Mouse (Mus musculus) cerebellum, postnatal 14 days (tissue): ENCODE measurements around the gene Kiss1r.

Source experiments
- DNase-seq, 2 experiments: peaks; one replicate each; pipeline ENCODE4 v3.0.0; 2021; ENCODE audit warnings: mixed read lengths in 2 of 2

Gene Kiss1r

GRCm38 (mm10) chr10:79940749-79941148 lies 24.0 kb downstream of the Kiss1r start:
- no peak for DNase-seq

- DNase-seq: no peak
Observed at GRCm38 (mm10) chr10:79942988-79943387, 26.2 kb downstream of the Kiss1r start.

DNA sequence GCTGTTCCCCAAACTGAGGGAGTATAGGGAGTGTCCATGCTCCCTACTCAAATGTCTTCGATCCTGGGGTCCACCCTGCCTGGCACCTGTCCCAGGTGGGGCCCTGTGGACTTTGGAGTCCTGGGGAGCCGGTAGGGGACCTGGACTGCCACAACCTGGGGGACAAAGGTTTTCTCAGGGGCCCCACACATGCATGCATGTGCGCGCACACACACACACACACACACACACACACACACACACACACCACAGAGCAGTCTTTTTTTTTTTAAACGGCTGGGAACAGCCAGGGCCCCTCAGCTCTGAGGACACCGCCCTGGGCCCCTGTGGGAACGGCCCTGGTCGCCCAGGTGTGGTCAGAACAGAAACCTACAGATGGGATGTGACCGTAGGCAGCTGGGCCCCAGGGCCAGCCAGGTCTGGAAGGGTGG lies 26.7 kb downstream of the Kiss1r start:
- no peak for DNase-seq

DNA sequence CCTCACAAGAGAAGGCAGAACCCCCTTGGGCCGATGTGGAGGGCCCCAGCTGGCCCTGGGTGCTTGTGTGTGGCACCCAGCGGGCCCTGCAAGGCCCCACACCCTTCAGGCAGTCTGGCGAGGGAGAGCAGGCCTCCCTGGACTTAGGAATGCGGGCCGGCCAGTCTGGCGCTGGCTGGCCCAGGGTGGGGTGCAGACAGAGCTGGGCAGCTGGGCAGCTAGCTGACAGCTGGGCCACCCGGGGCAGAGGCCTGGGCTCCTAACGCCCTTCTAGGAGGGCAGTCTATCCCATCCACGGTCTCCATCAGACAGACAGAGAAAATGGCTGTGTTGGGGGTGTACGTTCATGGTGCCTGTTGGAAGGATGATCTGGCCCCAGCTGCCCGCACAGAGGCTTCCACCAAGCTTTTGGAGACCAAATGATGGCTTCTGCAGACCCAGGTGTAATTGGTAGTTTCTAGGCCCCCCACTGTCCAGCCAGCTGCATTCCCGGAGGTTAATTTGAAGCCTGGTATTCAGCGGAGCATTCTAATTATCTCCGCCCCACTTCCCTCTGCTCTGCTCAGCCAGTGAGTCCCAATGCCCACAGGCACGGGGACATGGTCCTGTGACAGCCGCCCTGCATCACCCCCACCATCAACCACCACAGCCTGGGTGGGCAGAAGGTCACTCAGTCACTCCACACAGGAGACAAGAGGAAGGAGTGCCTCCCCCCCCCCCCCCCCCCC lies 28.9 kb downstream of the Kiss1r start:
- peak in 1 of 2 experiments; percentile 51 for DNase-seq

DNA sequence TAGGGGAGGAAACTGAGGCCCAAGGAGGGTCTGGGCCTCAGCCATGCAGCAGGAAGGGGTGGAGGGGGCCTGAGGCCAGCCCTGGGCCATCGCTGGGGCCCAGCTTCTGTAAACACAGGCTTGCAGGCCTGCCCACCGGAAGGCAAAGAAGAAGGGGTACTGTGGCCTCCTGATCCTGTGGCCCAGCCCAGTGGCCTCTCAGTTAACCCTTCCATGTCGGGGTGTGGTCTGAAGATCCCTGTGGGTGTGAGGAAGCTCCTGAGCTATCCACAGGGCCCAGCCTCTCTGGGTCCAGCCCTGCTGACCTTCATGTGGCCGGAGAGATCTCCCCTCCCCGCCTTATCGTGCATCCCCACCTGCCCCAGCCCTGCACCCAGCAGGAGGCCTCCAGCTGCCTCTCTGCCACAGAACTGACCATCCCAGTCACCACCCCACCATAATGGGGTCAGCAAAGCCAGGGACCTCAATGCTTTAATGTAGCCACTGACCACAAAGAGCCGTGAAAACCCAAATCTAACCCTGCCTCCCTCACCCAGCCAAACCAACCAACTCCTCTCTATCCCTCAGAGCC lies 30.1 kb downstream of the Kiss1r start:
- DNase-seq: no peak

GRCm38 (mm10) chr10:79947502-79947901 lies 30.7 kb downstream of the Kiss1r start:
- no peak for DNase-seq

DNA sequence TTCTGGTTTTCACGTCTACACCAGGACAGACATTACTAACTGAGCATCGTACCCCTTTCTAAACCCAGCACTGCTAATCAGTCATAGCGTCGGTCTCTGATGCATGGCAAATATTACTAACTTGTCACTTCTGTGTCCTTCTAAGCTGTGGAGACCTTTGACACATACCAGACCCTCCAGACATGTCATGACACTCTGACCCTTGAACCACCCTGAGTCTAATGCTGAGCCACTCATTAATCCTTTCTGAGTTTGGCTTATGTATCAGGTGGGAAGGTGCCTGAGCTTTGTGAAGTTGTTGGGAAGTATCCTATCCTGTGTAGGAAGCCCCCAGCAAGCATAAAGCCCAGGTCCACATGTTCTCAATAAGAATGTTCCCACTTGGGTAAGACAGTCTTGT lies 33.1 kb downstream of the Kiss1r start:
- DNase-seq: no peak

GRCm38 (mm10) chr10:79950661-79951060 lies 33.9 kb downstream of the Kiss1r start:
- no peak for DNase-seq

- peak in 1 of 2 experiments; percentile 54 for DNase-seq
Observed at GRCm38 (mm10) chr10:79953946-79954345, 37.2 kb downstream of the Kiss1r start.

GRCm38 (mm10) chr10:79955691-79956090 lies 38.9 kb downstream of the Kiss1r start:
- DNase-seq: no peak

DNA sequence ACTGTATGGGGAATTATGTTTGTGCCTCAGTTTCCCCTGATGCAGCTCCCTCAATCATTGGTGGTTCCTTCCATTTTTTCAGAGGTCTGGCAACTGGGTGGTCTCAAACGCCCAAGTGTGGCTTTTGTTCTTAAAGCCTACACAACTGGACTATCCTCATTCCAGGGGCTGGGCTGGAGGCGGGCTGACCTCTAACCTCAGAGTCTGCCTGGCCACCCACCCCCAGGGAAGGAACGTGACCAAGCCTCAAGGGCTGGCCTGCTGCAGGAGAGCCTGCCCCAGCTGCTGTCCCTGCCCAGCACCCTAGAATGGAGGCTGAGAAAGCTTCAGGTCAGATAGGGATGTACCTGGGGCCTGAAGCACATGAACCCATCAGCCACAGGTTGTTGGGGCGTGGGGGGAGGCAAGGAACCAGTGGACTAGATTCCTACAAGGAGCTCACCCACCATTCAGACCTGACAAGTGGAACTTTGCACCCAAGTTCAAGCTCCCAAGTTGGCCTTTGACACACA lies 39.9 kb downstream of the Kiss1r start:
- DNase-seq: no peak

DNA sequence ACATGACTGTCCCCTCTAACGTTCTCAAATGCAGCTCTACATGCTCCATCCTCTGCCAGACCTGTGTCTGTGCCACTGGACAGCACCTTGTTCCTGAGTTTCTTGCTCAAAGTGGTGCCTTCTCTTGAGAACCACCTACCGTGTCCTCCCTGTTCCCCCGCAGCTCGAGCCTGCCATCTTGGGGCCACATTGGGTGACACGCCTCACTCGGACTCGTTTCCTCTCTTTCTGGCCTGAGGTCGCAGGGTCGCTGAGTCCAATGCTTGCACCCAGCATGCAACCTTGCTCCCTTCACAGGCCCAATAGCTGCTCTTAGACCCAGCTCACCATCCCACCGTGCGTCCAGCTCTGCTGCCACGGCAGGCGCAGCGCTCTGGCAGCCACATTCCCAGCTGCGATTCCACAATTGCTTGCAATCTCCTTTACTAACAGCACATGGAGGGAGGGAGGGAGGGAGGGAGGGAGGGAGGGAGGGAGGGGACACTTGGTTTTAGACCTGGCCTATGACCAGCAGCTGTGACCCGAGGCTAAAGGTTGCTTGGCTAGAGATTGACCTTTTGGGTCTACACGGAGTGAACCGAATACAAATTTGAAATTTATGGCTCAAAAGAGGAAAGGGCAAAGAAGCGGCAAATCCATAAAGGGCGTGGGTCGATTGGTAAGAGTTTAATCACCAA lies 41.5 kb downstream of the Kiss1r start:
- DNase-seq: peak; percentile 85 to 91

- peak; percentile 62 to 63 for DNase-seq
Observed at GRCm38 (mm10) chr10:79959412-79959811, 42.6 kb downstream of the Kiss1r start.

DNA sequence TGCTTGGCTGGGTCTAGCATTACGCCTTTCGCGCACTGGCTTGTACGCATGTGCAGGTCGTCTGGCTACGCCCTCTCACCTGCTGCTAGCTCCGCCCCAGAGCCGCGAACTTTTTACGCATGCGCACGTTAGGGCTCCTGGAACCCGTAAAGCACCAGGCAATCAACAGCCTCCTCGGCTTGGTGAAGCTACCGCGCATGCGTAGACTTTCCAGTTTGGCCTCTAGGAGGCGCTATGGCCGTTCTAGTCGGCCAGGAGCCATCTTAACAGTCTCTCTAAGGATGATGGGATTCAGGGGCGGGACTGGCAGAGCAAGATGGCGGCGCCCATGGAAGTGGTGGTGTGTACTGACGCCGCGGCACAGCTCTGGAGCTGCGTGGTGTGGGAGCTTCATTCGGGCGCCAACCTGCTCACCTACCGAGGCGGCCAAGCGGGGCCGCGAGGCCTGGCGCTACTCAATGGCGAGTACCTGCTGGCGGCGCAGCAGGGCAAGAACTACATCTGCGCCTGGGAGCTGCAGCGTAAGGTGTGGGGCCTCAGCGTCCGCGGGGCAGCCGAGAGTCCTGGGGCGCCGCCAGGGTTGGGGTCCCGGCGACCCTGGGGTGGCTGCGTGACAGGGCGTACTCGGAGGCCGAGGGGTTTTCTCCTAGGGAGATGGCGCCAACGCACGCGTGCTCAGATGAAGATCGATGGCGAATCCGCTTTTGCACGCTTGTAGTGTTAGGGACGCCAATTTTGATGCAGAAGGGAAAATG lies 43.3 kb downstream of the Kiss1r start, which contains the start of gene Wdr18:
TSS of gene Wdr18 (plus strand) at position 306 of the 755 bp plus-strand sequence.
- DNase-seq: peak; percentile 99 to 100

- no peak for DNase-seq
Observed at GRCm38 (mm10) chr10:79960671-79961294, 44.0 kb downstream of the Kiss1r start.

DNA sequence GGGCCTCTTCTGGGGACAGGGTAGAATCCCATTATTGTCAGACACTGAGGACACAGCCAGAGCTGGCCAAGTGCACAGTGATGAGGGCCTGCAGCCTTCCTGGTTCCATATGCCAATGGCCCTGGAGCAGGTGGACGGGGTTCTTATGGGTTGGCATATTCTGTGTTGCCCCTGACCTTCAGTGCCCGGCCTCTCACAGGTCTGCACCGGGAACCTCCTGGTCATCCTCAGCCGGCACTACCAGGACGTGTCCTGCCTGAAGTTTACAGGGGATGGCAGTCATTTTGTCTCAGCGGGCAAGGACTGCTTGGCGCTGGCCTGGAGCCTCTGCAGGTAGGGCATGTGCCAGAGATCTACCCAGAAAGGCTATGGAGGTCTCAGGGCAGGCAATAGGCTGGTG lies 48.0 kb downstream of the Kiss1r start:
- DNase-seq: no peak

DNA sequence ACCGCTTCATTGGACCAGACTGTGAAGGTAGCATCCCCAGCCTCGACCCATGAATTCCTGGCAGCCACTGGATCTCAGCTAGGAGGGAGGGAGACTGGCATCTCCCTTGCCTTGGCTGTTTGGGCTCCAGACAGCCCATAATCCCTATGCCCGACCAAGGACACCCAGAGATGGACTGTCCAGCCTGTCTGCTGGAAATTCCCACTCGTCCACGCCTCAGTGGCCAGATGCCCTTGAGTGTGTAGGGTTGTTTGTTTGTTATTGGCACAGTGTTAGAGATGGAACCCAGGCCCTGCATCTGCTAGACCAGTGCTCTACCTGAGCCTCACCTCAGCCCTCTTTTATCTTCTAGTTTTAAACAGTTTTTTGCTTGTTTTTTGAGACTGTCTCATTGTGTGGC lies 48.6 kb downstream of the Kiss1r start:
- no peak for DNase-seq

- DNase-seq: peak; percentile 80 to 81
Observed at GRCm38 (mm10) chr10:79966886-79967400, 50.2 kb downstream of the Kiss1r start.

- DNase-seq: peak; percentile 52 to 59
Observed at GRCm38 (mm10) chr10:79968181-79968580, 51.4 kb downstream of the Kiss1r start.

DNA sequence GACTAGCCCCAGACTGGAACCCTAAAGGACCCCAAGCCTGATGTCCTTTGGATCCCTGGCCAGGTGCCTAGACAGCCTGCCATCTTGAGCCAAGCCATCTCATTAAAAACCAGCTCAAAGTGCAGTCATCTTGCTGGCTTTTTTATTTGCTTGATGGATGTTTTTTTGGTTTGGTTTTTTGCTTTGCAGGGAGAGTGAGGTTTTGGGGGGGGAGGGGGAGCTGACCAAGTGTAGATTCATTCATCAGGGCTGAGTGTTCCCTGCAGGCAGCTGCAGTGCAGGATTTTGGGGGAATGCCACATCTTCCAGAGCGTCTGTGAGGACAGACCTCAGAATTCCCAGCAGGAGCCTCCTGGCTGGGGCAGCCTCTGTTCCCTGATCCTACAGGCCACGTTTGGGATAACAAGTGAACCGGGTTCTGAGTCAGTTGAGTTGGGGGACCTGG lies 52.4 kb downstream of the Kiss1r start:
- peak; percentile 41 to 73 for DNase-seq

DNA sequence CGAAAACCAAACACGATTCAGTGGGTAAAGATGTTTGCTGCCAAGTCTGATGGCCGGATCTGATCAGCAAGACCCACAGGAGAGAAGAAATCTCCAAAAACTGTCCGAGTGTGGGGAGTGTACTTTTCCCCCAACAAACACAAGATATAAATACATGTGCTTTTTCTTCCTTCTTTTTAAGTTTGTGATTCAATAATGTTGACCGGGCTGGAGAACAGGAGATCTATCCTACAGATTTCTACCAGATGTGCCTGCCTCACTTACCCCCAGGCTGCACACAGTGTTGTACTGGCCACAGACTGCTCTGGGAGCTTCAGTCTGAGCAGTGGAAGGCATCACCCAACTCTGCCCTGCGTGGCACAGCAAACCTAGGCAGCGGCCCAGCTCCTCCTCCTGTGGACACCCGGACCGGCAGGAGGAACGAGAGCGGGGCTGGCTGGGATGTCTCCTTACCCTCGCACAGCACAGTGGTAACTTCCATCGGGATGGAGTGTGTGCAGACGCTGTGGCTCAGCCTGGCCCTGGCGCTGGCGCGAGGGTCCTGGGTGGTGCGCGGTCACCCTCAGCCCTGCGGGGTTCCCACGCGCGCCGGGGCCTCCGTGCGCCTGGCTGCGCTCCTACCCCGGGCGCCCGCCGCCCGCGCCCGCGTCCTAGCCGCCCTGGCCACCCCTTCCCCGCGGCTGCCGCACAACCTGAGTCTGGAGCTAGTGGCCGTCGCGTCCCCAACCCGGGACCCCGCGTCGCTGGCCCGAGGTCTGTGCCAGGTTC lies 53.8 kb downstream of the Kiss1r start, which contains the start of gene Grin3b:
TSS of gene Grin3b (plus strand) at position 301 of the 768 bp plus-strand sequence.
- DNase-seq: no peak
